In genomic region chr9:7914925-7915324, GRCm38 (mm10) we compare ENCODE assay signal across 10 mouse cellular contexts. TPM values are rescaled to one million over a fixed set of nuclear protein-coding genes. Genes with fewer than 3 reads are reported as not detected.
DNase-seq lines count a peak whose midpoint lies in the region; ATAC-seq and TF ChIP-seq lines count a peak whose summit lies in the region.
"Had no signal": no experiment of that assay in that cellular context is flagged by ENCODE, and none has a peak within 500 bp of the region (broad histone marks: within the 10 kb centered on the region; RNA-seq: fewer than 3 reads in every experiment).

No protein-coding gene starts in this region.

- no peak for DNase-seq in kidney, postnatal 14 days
- DNase-seq in hindbrain, postnatal 0 days (ENCODE audit: low spot score): no peak
- no peak for DNase-seq in layer of hippocampus, adult 8-10 months (ENCODE audit: low spot score in 2 of 2)
- no peak for DNase-seq in frontal cortex, postnatal 10 days (ENCODE audit: low spot score in 2 of 2)
- DNase-seq in thymus, postnatal 36 days: no peak

- peaks cover 16% of the 10 kb centered on the region for H3K4me1 ChIP-seq in kidney, embryonic 15.5 days
- peaks cover 12% of the 10 kb centered on the region; the same call in 1 of the 2 replicates for H3K4me1 ChIP-seq in embryonic facial prominence, embryonic 13.5 days
- H3K4me1 ChIP-seq in hindbrain, postnatal 0 days (ENCODE audit: insufficient read depth, low read length): no peaks in the 10 kb centered on the region
- H3K4me1 ChIP-seq in midbrain, embryonic 15.5 days: peaks cover 9% of the 10 kb centered on the region; the same call in 1 of the 2 replicates

- ATAC-seq in kidney, embryonic 15.5 days (replicated peaks; ENCODE audit: low FRiP score): no peak
- ATAC-seq in embryonic facial prominence, embryonic 13.5 days (ENCODE audit: insufficient number of reproducible peaks, insufficient read depth, low FRiP score, low TSS enrichment, low read depth): no peak
- ATAC-seq in hindbrain, postnatal 0 days: peak; percentile 38
- peak; percentile 60 for ATAC-seq in midbrain, embryonic 15.5 days (replicated peaks)

- H3K36me3 ChIP-seq in kidney, embryonic 15.5 days: no peaks in the 10 kb centered on the region
- no peaks in the 10 kb centered on the region for H3K36me3 ChIP-seq in embryonic facial prominence, embryonic 13.5 days
- H3K36me3 ChIP-seq in hindbrain, postnatal 0 days (ENCODE audit: insufficient read depth, low read length): no peaks in the 10 kb centered on the region
- H3K36me3 ChIP-seq in midbrain, embryonic 15.5 days (replicated peaks): no peaks in the 10 kb centered on the region
- H3K36me3 ChIP-seq: G1E had no signal

- H3K9me3 ChIP-seq in kidney, embryonic 15.5 days (replicated peaks): no peaks in the 10 kb centered on the region
- H3K9me3 ChIP-seq in embryonic facial prominence, embryonic 13.5 days: no peaks in the 10 kb centered on the region
- H3K9me3 ChIP-seq in hindbrain, postnatal 0 days (ENCODE audit: low read length): no peaks in the 10 kb centered on the region
- no peaks in the 10 kb centered on the region for H3K9me3 ChIP-seq in midbrain, embryonic 15.5 days
- H3K9me3 ChIP-seq: G1E had no signal

- no peak overlapping the region for H3K4me3 ChIP-seq in kidney, embryonic 15.5 days (replicated peaks)
- no peak overlapping the region for H3K4me3 ChIP-seq in embryonic facial prominence, embryonic 13.5 days
- H3K4me3 ChIP-seq in hindbrain, postnatal 0 days (ENCODE audit: low read length): peak overlapping the region; percentile 7
- H3K4me3 ChIP-seq in midbrain, embryonic 15.5 days: peak overlapping the region; percentile 30
- H3K4me3 ChIP-seq: myocyte had no signal

- H3K9ac ChIP-seq in kidney, embryonic 15.5 days: no peak overlapping the region
- H3K9ac ChIP-seq in embryonic facial prominence, embryonic 13.5 days: no peak overlapping the region
- 0 out of 2 replicates have a peak overlapping the region, but pooled peaks have one; percentile 33 for H3K9ac ChIP-seq in hindbrain, postnatal 0 days (replicated peaks; ENCODE audit: low read length)
- H3K9ac ChIP-seq in midbrain, embryonic 15.5 days: no peak overlapping the region

- TF ChIP-seq CTCF in hindbrain, postnatal 0 days (IDR thresholded peaks at IDR 0.05; ENCODE audit: low read depth): no peak

- 49% methylated on average over 8 of the region's 8 CpGs for WGBS in kidney, embryonic 15.5 days
- 59% methylated on average over 8 of the region's 8 CpGs for WGBS in embryonic facial prominence, embryonic 13.5 days
- WGBS in hindbrain, postnatal 0 days: 52% methylated on average over 8 of the region's 8 CpGs
- 56% methylated on average over 8 of the region's 8 CpGs for WGBS in midbrain, embryonic 15.5 days

- peak overlapping the region; percentile 37; the same call in 1 of the 2 replicates for H3K27ac ChIP-seq in kidney, embryonic 15.5 days
- no peak overlapping the region for H3K27ac ChIP-seq in embryonic facial prominence, embryonic 13.5 days
- 0 out of 2 replicates have a peak overlapping the region, but pooled peaks have one; percentile 5 for H3K27ac ChIP-seq in hindbrain, postnatal 0 days
- H3K27ac ChIP-seq in midbrain, embryonic 15.5 days: peak overlapping the region; percentile 52; the same call in 1 of the 2 replicates

- peak overlapping the region; percentile 56 for H3K4me2 ChIP-seq in kidney, embryonic 15.5 days
- H3K4me2 ChIP-seq in embryonic facial prominence, embryonic 13.5 days: peak overlapping the region; percentile 57
- H3K4me2 ChIP-seq in hindbrain, postnatal 0 days (ENCODE audit: low read depth, low read length): peak overlapping the region; percentile 57
- H3K4me2 ChIP-seq in midbrain, embryonic 15.5 days: peak overlapping the region; percentile 59

- H3K27me3 ChIP-seq in kidney, embryonic 15.5 days: no peaks in the 10 kb centered on the region
- H3K27me3 ChIP-seq in embryonic facial prominence, embryonic 13.5 days: no peaks in the 10 kb centered on the region
- no peaks in the 10 kb centered on the region for H3K27me3 ChIP-seq in hindbrain, postnatal 0 days (ENCODE audit: insufficient read depth, low read length)
- H3K27me3 ChIP-seq in midbrain, embryonic 15.5 days (replicated peaks): no peaks in the 10 kb centered on the region

RNA-seq across cellular contexts. Expression of gene Birc3, which starts 41.9 kb away (rescaled TPM):
- polyA plus RNA-seq in kidney, embryonic 15.5 days (2015; fragmentation: Nextera tagmentation; extraction: Ambion mirVana): 6.6 and 7.9 TPM in 2 replicates
- 14.1 and 15.6 TPM in 2 replicates for polyA plus RNA-seq in embryonic facial prominence, embryonic 13.5 days (2015; fragmentation: Nextera tagmentation; extraction: Ambion mirVana)
- total RNA-seq in hindbrain, postnatal 0 days (2014; rRNA removed): 3.5 and 4.0 TPM in 2 replicates
- 1.4 and 1.5 TPM in 2 replicates for polyA plus RNA-seq in hindbrain, postnatal 0 days (2015; fragmentation: Nextera tagmentation; extraction: Ambion mirVana)
- 2.3 and 2.7 TPM in 2 replicates for polyA plus RNA-seq in midbrain, embryonic 15.5 days (2015; fragmentation: Nextera tagmentation; extraction: Ambion mirVana)
- 1 to 10 TPM; 2.3 to 5.4 (median 3.6) TPM for total RNA-seq in layer of hippocampus, adult 8-10 months (2022)

Comparison
In these comparisons a context has a peak if more than half of its experiments do, and no peak if none do; other contexts are left out.
1. ATAC-seq: peak in hindbrain, postnatal 0 days (single experiment) and midbrain, embryonic 15.5 days (single experiment); none in kidney, embryonic 15.5 days (single experiment) and embryonic facial prominence, embryonic 13.5 days (single experiment).
2. H3K4me3 ChIP-seq: peak in hindbrain, postnatal 0 days (single experiment) and midbrain, embryonic 15.5 days (single experiment); none in kidney, embryonic 15.5 days (single experiment) and embryonic facial prominence, embryonic 13.5 days (single experiment).
3. Peak in every context shown above with its lines, with median percentiles within 50 percentile points of each other: H3K4me2 ChIP-seq.